Mouse (Mus musculus): ENCODE data around the gene Gpc1. TPM values are rescaled to one million over a fixed set of nuclear protein-coding genes. Genes with fewer than 3 reads are reported as not detected.

Gpc1 gene
- polyA plus RNA-seq, 1 experiment = 380 TPM

GRCm38 (mm10) chr1:92805181-92805580, 26.3 kb upstream of the Gpc1 start:
- peak; percentile 50 for TF ChIP-seq CEBPB (IDR thresholded peaks at IDR 0.05; ENCODE audit: low read depth)
- no peak for TF ChIP-seq MYOD1 (IDR thresholded peaks at IDR 0.05; ENCODE audit: control insufficient read depth, insufficient read length, low read depth)
- no peak for TF ChIP-seq FOSL1 (IDR thresholded peaks at IDR 0.05; ENCODE audit: insufficient read depth, low read length, poor library complexity, severe bottlenecking)
- TF ChIP-seq MYOG (IDR thresholded peaks at IDR 0.05; ENCODE audit: control insufficient read depth, extremely low read depth, insufficient read length) = no peak
- no peak for TF ChIP-seq USF1 (IDR thresholded peaks at IDR 0.05; ENCODE audit: low read depth)
- H3K79me2 ChIP-seq (ENCODE audit: control insufficient read depth, insufficient read depth) = no peaks in the 10 kb centered on the region

DNA sequence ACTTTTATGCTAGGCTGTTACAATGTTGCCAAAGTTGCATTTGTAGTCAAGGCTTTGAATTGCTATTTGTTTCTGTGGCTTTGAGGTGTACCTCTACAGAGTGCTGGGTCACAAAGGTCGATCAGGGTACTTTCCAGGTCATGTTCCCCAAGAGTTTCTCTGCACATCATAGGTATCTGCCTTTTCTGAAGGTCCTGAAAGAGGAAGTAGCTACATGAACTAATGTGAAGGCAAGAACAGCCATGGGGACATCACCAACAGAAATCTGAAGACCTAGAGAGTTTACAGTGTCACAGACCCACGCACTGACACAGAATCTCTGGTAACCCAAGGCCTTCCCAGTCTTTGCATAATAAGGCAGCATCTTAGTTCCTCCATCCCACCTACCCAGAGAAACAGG, 25.6 kb upstream of the Gpc1 start:
- no peak overlapping the region for H3ac ChIP-seq (ENCODE audit: control insufficient read depth, insufficient read length, low read depth)
- H3K4me3 ChIP-seq (ENCODE audit: insufficient read depth, poor library complexity, severe bottlenecking) = no peak overlapping the region
- TF ChIP-seq CTCF (IDR thresholded peaks at IDR 0.05; ENCODE audit: control insufficient read depth, insufficient read depth, insufficient read length) (no peak), MAX (IDR thresholded peaks at IDR 0.05) (no peak), CEBPB (IDR thresholded peaks at IDR 0.05; ENCODE audit: low read depth) (no peak), MYOD1 (IDR thresholded peaks at IDR 0.05; ENCODE audit: control insufficient read depth, insufficient read length, low read depth) (no peak), USF1 (IDR thresholded peaks at IDR 0.05; ENCODE audit: low read depth) (no peak), MYOG (IDR thresholded peaks at IDR 0.05; ENCODE audit: control insufficient read depth, extremely low read depth, insufficient read length) (no peak), FOSL1 (IDR thresholded peaks at IDR 0.05; ENCODE audit: insufficient read depth, low read length, poor library complexity, severe bottlenecking) (no peak)
- no peaks in the 10 kb centered on the region for H3K27me3 ChIP-seq (ENCODE audit: control insufficient read depth, insufficient read depth, insufficient read length)
- H3K79me2 ChIP-seq (ENCODE audit: control insufficient read depth, insufficient read depth) = no peaks in the 10 kb centered on the region
- no peaks in the 10 kb centered on the region for H3K36me3 ChIP-seq (ENCODE audit: control insufficient read depth, insufficient read depth)
- no peaks in the 10 kb centered on the region for H3K79me3 ChIP-seq (ENCODE audit: low read depth)

More at GRCm38 (mm10) chr1:92805181-92805580, 26.3 kb upstream of the Gpc1 start:
- Histone ChIP-seq H3K36me3 (ENCODE audit: control insufficient read depth, insufficient read depth) (no peaks in the 10 kb centered on the region), H3K27me3 (ENCODE audit: control insufficient read depth, insufficient read depth, insufficient read length) (no peaks in the 10 kb centered on the region), H3K4me3 (ENCODE audit: insufficient read depth, poor library complexity, severe bottlenecking) (no peak overlapping the region), H3K79me3 (ENCODE audit: low read depth) (no peaks in the 10 kb centered on the region), H3ac (ENCODE audit: control insufficient read depth, insufficient read length, low read depth) (no peak overlapping the region)

- no peak overlapping the region for H3K4me3 ChIP-seq (ENCODE audit: insufficient read depth, poor library complexity, severe bottlenecking)
- H3K79me3 ChIP-seq (ENCODE audit: low read depth) = no peaks in the 10 kb centered on the region
- no peak overlapping the region for H3ac ChIP-seq (ENCODE audit: control insufficient read depth, insufficient read length, low read depth)
- TF ChIP-seq MYOG (IDR thresholded peaks at IDR 0.05; ENCODE audit: control insufficient read depth, extremely low read depth, insufficient read length) (no peak), MYOD1 (IDR thresholded peaks at IDR 0.05; ENCODE audit: control insufficient read depth, insufficient read length, low read depth) (no peak), CEBPB (IDR thresholded peaks at IDR 0.05; ENCODE audit: low read depth) (peak; percentile 86), USF1 (IDR thresholded peaks at IDR 0.05; ENCODE audit: low read depth) (no peak), MAX (IDR thresholded peaks at IDR 0.05) (peak; percentile 34), FOSL1 (IDR thresholded peaks at IDR 0.05; ENCODE audit: insufficient read depth, low read length, poor library complexity, severe bottlenecking) (peak; percentile 17), CTCF (IDR thresholded peaks at IDR 0.05; ENCODE audit: control insufficient read depth, insufficient read depth, insufficient read length) (no peak)
- H3K27me3 ChIP-seq (ENCODE audit: control insufficient read depth, insufficient read depth, insufficient read length) = no peaks in the 10 kb centered on the region
- no peaks in the 10 kb centered on the region for H3K79me2 ChIP-seq (ENCODE audit: control insufficient read depth, insufficient read depth)
- H3K36me3 ChIP-seq (ENCODE audit: control insufficient read depth, insufficient read depth) = no peaks in the 10 kb centered on the region
Measured at GRCm38 (mm10) chr1:92806720-92807119, 24.7 kb upstream of the Gpc1 start.

DNA sequence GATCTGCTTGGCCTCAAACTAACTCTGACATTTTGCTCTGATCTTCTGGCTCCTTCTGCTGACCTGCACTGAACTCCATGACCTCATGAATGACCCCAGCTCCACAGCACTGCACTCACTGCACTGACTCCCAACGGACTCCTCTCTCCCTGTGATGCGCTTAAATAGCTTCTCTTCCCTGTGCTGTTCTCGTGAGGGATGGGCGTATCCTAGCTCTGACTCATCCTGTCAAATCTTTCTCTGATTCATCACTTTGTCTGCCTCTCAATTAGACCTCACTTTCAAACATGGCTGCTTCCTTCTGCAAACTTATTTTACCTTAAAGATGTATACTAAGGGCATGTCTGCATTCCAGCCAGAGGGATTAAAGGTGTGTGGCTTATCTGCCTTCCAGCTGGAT, 21.8 kb upstream of the Gpc1 start:
- H3K36me3 ChIP-seq (ENCODE audit: control insufficient read depth, insufficient read depth) = no peaks in the 10 kb centered on the region
- H3K4me3 ChIP-seq (ENCODE audit: insufficient read depth, poor library complexity, severe bottlenecking) = no peak overlapping the region
- no peaks in the 10 kb centered on the region for H3K27me3 ChIP-seq (ENCODE audit: control insufficient read depth, insufficient read depth, insufficient read length)
- H3ac ChIP-seq (ENCODE audit: control insufficient read depth, insufficient read length, low read depth) = no peak overlapping the region
- no peaks in the 10 kb centered on the region for H3K79me3 ChIP-seq (ENCODE audit: low read depth)
- H3K79me2 ChIP-seq (ENCODE audit: control insufficient read depth, insufficient read depth) = no peaks in the 10 kb centered on the region
- TF ChIP-seq CEBPB (IDR thresholded peaks at IDR 0.05; ENCODE audit: low read depth) = no peak

DNA sequence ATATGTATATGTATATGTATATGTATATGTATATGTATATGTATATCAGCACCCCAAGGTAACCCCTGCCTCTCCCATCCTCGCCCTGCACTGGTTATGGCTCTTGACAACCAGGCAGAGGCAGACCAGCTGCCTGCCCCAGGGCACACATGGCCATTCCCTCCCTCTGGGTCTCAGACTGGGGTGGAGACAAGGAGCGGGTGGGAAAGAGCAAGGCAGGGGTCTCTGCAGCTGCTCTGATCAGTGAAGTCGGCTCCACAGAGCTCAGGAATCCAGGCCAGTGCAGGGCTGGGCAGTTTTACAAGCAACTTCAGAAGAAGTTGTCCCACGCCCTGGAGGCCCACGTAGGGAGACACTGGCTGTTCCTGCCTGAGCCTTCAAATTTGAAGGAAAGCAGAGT, 17.1 kb upstream of the Gpc1 start:
- no peak overlapping the region for H3ac ChIP-seq (ENCODE audit: control insufficient read depth, insufficient read length, low read depth)
- no peaks in the 10 kb centered on the region for H3K79me3 ChIP-seq (ENCODE audit: low read depth)
- no peaks in the 10 kb centered on the region for H3K36me3 ChIP-seq (ENCODE audit: control insufficient read depth, insufficient read depth)
- no peaks in the 10 kb centered on the region for H3K27me3 ChIP-seq (ENCODE audit: control insufficient read depth, insufficient read depth, insufficient read length)
- TF ChIP-seq MYOG (IDR thresholded peaks at IDR 0.05; ENCODE audit: control insufficient read depth, extremely low read depth, insufficient read length) = no peak
- TF ChIP-seq CEBPB (IDR thresholded peaks at IDR 0.05; ENCODE audit: low read depth) = no peak
- no peaks in the 10 kb centered on the region for H3K79me2 ChIP-seq (ENCODE audit: control insufficient read depth, insufficient read depth)
- no peak overlapping the region for H3K4me3 ChIP-seq (ENCODE audit: insufficient read depth, poor library complexity, severe bottlenecking)

DNA sequence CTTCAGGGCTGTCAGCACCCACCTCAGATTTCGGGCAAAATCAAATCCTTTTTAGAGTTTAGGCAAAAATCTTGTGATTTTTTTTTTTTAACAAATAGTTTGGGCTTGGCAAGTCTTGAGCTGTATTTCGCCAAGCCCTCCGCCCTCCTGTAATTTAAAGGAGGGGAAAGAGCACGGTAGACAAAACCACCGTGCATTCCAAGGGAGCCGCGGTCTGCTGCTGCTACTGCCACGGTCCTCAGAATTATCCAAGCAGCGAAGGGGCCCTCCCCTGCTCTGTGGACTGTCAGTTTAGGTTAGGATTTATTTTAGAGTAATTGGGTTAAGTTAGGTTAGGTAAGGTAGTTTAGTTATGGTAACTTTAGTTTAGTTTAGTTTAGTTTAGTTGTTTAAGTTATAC, 16.3 kb upstream of the Gpc1 start:
- no peak for TF ChIP-seq CTCF (IDR thresholded peaks at IDR 0.05; ENCODE audit: control insufficient read depth, insufficient read depth, insufficient read length)
- no peak for TF ChIP-seq MYOD1 (IDR thresholded peaks at IDR 0.05; ENCODE audit: control insufficient read depth, insufficient read length, low read depth)
- TF ChIP-seq FOSL1 (IDR thresholded peaks at IDR 0.05; ENCODE audit: insufficient read depth, low read length, poor library complexity, severe bottlenecking) = no peak
- no peak for TF ChIP-seq MAX (IDR thresholded peaks at IDR 0.05)
- TF ChIP-seq MYOG (IDR thresholded peaks at IDR 0.05; ENCODE audit: control insufficient read depth, extremely low read depth, insufficient read length) = no peak
- H3K4me3 ChIP-seq (ENCODE audit: insufficient read depth, poor library complexity, severe bottlenecking) = no peak overlapping the region
- no peaks in the 10 kb centered on the region for H3K79me2 ChIP-seq (ENCODE audit: control insufficient read depth, insufficient read depth)

More for the DNA sequence above, 16.3 kb upstream of the Gpc1 start:
- no peaks in the 10 kb centered on the region for H3K27me3 ChIP-seq (ENCODE audit: control insufficient read depth, insufficient read depth, insufficient read length)
- H3K79me3 ChIP-seq (ENCODE audit: low read depth) = no peaks in the 10 kb centered on the region
- H3K36me3 ChIP-seq (ENCODE audit: control insufficient read depth, insufficient read depth) = no peaks in the 10 kb centered on the region
- H3ac ChIP-seq (ENCODE audit: control insufficient read depth, insufficient read length, low read depth) = no peak overlapping the region
